Mouse (Mus musculus) megakaryocyte, embryonic 14.5 days (primary cell): ENCODE measurements around the gene Srebf2.

Experiments used
- FLI1 ChIP-seq: IDR thresholded peaks from 2 replicates; pipeline ENCODE4 v1.6.1; 2012; ENCODE audit warnings: low read length, inconsistent platforms, mixed read lengths
- GATA1 ChIP-seq: IDR thresholded peaks from 3 replicates; pipeline ENCODE4 v1.6.1; 2012; ENCODE audit warnings: mixed read lengths, low read length, inconsistent platforms, borderline replicate concordance

DNA sequence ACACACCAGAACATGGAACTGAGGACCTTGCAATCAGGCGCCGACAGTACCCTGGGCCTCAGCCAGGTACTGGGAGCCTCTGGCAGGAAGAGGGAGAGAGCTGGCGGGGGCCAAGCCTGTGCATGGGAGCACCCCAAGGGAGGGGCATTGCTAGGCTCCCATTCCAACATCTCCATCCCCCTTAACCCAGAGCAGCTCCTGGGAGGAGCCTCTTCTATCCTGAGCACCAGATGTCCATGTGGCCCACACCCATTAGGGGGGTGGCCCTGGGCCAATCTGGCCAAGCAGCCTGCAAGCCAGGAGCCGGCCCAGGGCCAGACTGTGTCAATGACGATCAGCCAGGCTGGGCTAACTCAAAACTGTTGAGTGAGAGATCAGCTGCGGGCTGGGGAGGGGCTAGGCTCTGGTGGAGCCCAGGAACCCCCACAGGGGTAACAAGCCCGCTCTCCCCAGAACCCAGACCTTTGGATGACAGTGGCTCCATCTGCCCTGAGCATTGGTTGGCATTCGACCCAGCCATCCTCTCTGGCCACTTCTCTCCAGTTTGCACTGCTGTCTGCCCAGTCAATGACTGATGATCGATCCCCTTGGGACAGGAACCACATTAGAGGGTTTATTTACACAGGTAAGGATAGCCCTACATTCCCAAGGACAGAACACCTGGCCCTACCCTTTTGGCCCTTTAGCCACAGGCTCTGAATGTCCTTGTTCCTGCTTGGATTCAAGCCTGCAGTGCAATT, 59.6 kb downstream of the Srebf2 start:
- no peak for TF ChIP-seq FLI1
- TF ChIP-seq GATA1: no peak
